Mouse (Mus musculus) bone marrow, adult 2 months (tissue): ENCODE measurements around the gene Nudt14.

Source experiments
- CTCF ChIP-seq: fragments of 200-500 bp; IDR thresholded peaks from 2 replicates; pipeline ENCODE4 v1.5.1; 2011; ENCODE audit warnings: low read length, control low read depth; ENCODE audit not compliant: control insufficient read depth, insufficient read depth
- POLR2A ChIP-seq: fragments of 200-500 bp; IDR thresholded peaks from 2 replicates; pipeline ENCODE4 v1.6.1; 2011; ENCODE audit warnings: low read depth, mild to moderate bottlenecking, control low read depth, low read length, borderline replicate concordance; ENCODE audit not compliant: control insufficient read depth

DNA sequence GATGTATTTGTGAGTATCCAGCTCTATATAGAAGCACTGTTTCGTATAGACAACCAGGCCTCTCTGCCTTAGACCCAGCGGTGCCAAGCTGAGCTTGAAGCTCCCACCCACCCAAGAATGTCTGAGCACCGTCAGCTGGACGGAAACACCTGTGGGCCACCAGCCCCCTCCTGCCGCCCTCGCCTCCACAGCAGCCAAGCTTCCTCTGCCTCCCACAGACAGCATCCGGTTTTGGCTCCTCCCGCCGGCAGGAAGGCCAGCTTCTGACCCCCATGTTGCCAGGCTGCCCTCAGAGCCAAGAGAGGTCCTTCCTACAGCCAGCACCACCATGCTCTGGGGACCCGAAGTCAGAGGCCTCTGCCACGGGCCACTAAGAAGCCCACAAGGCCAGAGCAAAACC, 27.4 kb downstream of the Nudt14 start:
- TF ChIP-seq POLR2A, result no peak
- TF ChIP-seq CTCF, result no peak
